In genomic region chr15:96708428-96708827, GRCm38 (mm10) we compare ENCODE assay signal across 10 mouse cellular contexts. TPM values are rescaled to one million over a fixed set of nuclear protein-coding genes. Genes with fewer than 3 reads are reported as not detected.
DNase-seq lines count a peak whose midpoint lies in the region; ATAC-seq and TF ChIP-seq lines count a peak whose summit lies in the region.
"Had no signal": no experiment of that assay in that cellular context is flagged by ENCODE, and none has a peak within 500 bp of the region (broad histone marks: within the 10 kb centered on the region; RNA-seq: fewer than 3 reads in every experiment).

No protein-coding gene starts in this region.

- H3K4me2 ChIP-seq in heart, embryonic 13.5 days: peak overlapping the region; percentile 80; the same call in 1 of the 2 replicates
- H3K4me2 ChIP-seq in lung, embryonic 14.5 days: peak overlapping the region; percentile 93; the same call in 1 of the 2 replicates
- peak overlapping the region; percentile 88; the same call in 1 of the 2 replicates for H3K4me2 ChIP-seq in embryonic facial prominence, embryonic 14.5 days (ENCODE audit: low read depth, low read length)
- H3K4me2 ChIP-seq in liver, embryonic 15.5 days: peak overlapping the region; percentile 100; the same call in 1 of the 2 replicates

- H3K27me3 ChIP-seq in heart, embryonic 13.5 days (replicated peaks): no peaks in the 10 kb centered on the region
- H3K27me3 ChIP-seq in lung, embryonic 14.5 days (ENCODE audit: insufficient read depth, low read length): no peaks in the 10 kb centered on the region
- H3K27me3 ChIP-seq in embryonic facial prominence, embryonic 14.5 days (replicated peaks; ENCODE audit: control insufficient read depth, insufficient read depth, low read length): no peaks in the 10 kb centered on the region
- H3K27me3 ChIP-seq in liver, embryonic 15.5 days: no peaks in the 10 kb centered on the region

- no peaks in the 10 kb centered on the region for H3K36me3 ChIP-seq in heart, embryonic 13.5 days
- no peaks in the 10 kb centered on the region for H3K36me3 ChIP-seq in lung, embryonic 14.5 days (ENCODE audit: insufficient read depth)
- H3K36me3 ChIP-seq in embryonic facial prominence, embryonic 14.5 days (ENCODE audit: control insufficient read depth, insufficient read depth, low read length): no peaks in the 10 kb centered on the region
- H3K36me3 ChIP-seq in liver, embryonic 15.5 days (replicated peaks): no peaks in the 10 kb centered on the region
- H3K36me3 ChIP-seq: forebrain, embryonic 10.5 days had no signal

- DNase-seq in heart, adult 18-20 months: no peak
- no peak for DNase-seq in lung, embryonic 14.5 days
- no peak for DNase-seq in lung, adult 2 months
- no peak for DNase-seq in embryonic facial prominence, embryonic 14.5 days (ENCODE audit: low spot score)
- no peak for DNase-seq in urinary bladder, postnatal 14 days (ENCODE audit: low spot score)
- no peak for DNase-seq in frontal cortex, postnatal 10 days (ENCODE audit: low spot score in 2 of 2)
- DNase-seq: thymus, adult 18-20 months had no signal

- peaks cover 19% of the 10 kb centered on the region for H3K4me1 ChIP-seq in heart, embryonic 13.5 days
- H3K4me1 ChIP-seq in lung, embryonic 14.5 days (ENCODE audit: insufficient read depth): peaks cover 14% of the 10 kb centered on the region
- H3K4me1 ChIP-seq in lung, adult 2 months (ENCODE audit: control insufficient read depth, insufficient read depth, low read length): no peaks in the 10 kb centered on the region; the same call in none of the 2 replicates
- H3K4me1 ChIP-seq in embryonic facial prominence, embryonic 14.5 days (ENCODE audit: control insufficient read depth, insufficient read depth, low read length): peaks cover 18% of the 10 kb centered on the region
- H3K4me1 ChIP-seq in liver, embryonic 15.5 days (replicated peaks): peaks cover 29% of the 10 kb centered on the region

- no peaks in the 10 kb centered on the region for H3K9me3 ChIP-seq in heart, embryonic 13.5 days
- H3K9me3 ChIP-seq in lung, embryonic 14.5 days (ENCODE audit: low read depth, low read length): no peaks in the 10 kb centered on the region
- H3K9me3 ChIP-seq in embryonic facial prominence, embryonic 14.5 days (ENCODE audit: control insufficient read depth, low read length): no peaks in the 10 kb centered on the region
- no peaks in the 10 kb centered on the region for H3K9me3 ChIP-seq in liver, embryonic 15.5 days (replicated peaks)
- H3K9me3 ChIP-seq: forebrain, embryonic 10.5 days had no signal

- peak overlapping the region; percentile 97; the same call in 1 of the 2 replicates for H3K27ac ChIP-seq in heart, embryonic 13.5 days (replicated peaks)
- peak overlapping the region; percentile 34; the same call in 1 of the 2 replicates for H3K27ac ChIP-seq in lung, embryonic 14.5 days (ENCODE audit: low read depth)
- H3K27ac ChIP-seq in embryonic facial prominence, embryonic 14.5 days (replicated peaks; ENCODE audit: low read depth, low read length): peak overlapping the region; percentile 100; the same call in 1 of the 2 replicates
- peak overlapping the region; percentile 93; the same call in 1 of the 2 replicates for H3K27ac ChIP-seq in liver, embryonic 15.5 days (replicated peaks)

- WGBS in heart, embryonic 13.5 days: 82% methylated on average over 8 of the region's 8 CpGs
- 77% methylated on average over 8 of the region's 8 CpGs for WGBS in lung, embryonic 14.5 days
- WGBS in lung, adult 2 months: 81% methylated on average over 8 of the region's 8 CpGs
- 83% methylated on average over 8 of the region's 8 CpGs for WGBS in embryonic facial prominence, embryonic 14.5 days
- 68% methylated on average over 8 of the region's 8 CpGs for WGBS in liver, embryonic 15.5 days (ENCODE audit: insufficient replicate concordance)

- no peak for ATAC-seq in heart, embryonic 13.5 days (ENCODE audit: extremely low read depth, insufficient number of reproducible peaks, low FRiP score, low TSS enrichment)
- no peak for ATAC-seq in lung, embryonic 14.5 days (ENCODE audit: insufficient read depth)
- no peak for ATAC-seq in embryonic facial prominence, embryonic 14.5 days (ENCODE audit: low read depth)
- no peak for ATAC-seq in liver, embryonic 15.5 days (ENCODE audit: insufficient read depth)

- no peak for TF ChIP-seq POLR2A in lung, adult 2 months (IDR thresholded peaks at IDR 0.05; ENCODE audit: borderline replicate concordance, extremely low read depth, low read depth, low read length)

- no peak overlapping the region for H3K4me3 ChIP-seq in heart, embryonic 13.5 days
- H3K4me3 ChIP-seq in lung, embryonic 14.5 days (ENCODE audit: low read depth, low read length): no peak overlapping the region
- no peak overlapping the region for H3K4me3 ChIP-seq in lung, adult 2 months (replicated peaks; ENCODE audit: extremely low read depth, low read depth, low read length)
- H3K4me3 ChIP-seq in embryonic facial prominence, embryonic 14.5 days (ENCODE audit: low read depth, low read length): no peak overlapping the region
- no peak overlapping the region for H3K4me3 ChIP-seq in liver, embryonic 15.5 days (replicated peaks)

- TF ChIP-seq CTCF in lung, embryonic 14.5 days (IDR thresholded peaks at IDR 0.05; ENCODE audit: low read depth): no peak
- TF ChIP-seq CTCF in lung, adult 2 months (IDR thresholded peaks at IDR 0.05; ENCODE audit: insufficient read depth, low read length): no peak

- no peak overlapping the region for H3K9ac ChIP-seq in heart, embryonic 13.5 days
- H3K9ac ChIP-seq in lung, embryonic 14.5 days: no peak overlapping the region
- no peak overlapping the region for H3K9ac ChIP-seq in embryonic facial prominence, embryonic 14.5 days (ENCODE audit: low read depth, low read length)
- H3K9ac ChIP-seq in liver, embryonic 15.5 days: peak overlapping the region; percentile 84; the same call in 1 of the 2 replicates

RNA-seq across cellular contexts. Expression of gene Slc38a2, which starts 8.9 kb away (rescaled TPM):
- polyA plus RNA-seq in heart, embryonic 13.5 days (2015; fragmentation: Nextera tagmentation; extraction: Ambion mirVana): 115 and 119 TPM in 2 replicates
- 100 to 1,000 TPM; 194 to 206 TPM for total RNA-seq in heart, adult 18-20 months (2021)
- polyA plus RNA-seq in lung, embryonic 14.5 days (2014; fragmentation: Nextera tagmentation; extraction: Ambion mirVana): 174 and 182 TPM in 2 replicates
- 23.0 and 37.9 TPM in 2 replicates for polyA plus RNA-seq in lung, adult 2 months (2012; rRNA removed)
- 141 and 147 TPM in 2 replicates for polyA plus RNA-seq in embryonic facial prominence, embryonic 14.5 days (2014; fragmentation: Nextera tagmentation; extraction: Ambion mirVana)
- 33.8 and 33.9 TPM in 2 replicates for polyA plus RNA-seq in liver, embryonic 15.5 days (2015; fragmentation: Nextera tagmentation; extraction: Ambion mirVana)

Comparison
In these comparisons a context has a peak if more than half of its experiments do, and no peak if none do; other contexts are left out.
1. H3K27ac ChIP-seq: peak in every context shown above with its lines; median percentile 100 in embryonic facial prominence, embryonic 14.5 days; 97 in heart, embryonic 13.5 days; 93 in liver, embryonic 15.5 days; 34 in lung, embryonic 14.5 days.